ENCODE assay signal across 8 mouse cellular contexts in the genomic region with DNA sequence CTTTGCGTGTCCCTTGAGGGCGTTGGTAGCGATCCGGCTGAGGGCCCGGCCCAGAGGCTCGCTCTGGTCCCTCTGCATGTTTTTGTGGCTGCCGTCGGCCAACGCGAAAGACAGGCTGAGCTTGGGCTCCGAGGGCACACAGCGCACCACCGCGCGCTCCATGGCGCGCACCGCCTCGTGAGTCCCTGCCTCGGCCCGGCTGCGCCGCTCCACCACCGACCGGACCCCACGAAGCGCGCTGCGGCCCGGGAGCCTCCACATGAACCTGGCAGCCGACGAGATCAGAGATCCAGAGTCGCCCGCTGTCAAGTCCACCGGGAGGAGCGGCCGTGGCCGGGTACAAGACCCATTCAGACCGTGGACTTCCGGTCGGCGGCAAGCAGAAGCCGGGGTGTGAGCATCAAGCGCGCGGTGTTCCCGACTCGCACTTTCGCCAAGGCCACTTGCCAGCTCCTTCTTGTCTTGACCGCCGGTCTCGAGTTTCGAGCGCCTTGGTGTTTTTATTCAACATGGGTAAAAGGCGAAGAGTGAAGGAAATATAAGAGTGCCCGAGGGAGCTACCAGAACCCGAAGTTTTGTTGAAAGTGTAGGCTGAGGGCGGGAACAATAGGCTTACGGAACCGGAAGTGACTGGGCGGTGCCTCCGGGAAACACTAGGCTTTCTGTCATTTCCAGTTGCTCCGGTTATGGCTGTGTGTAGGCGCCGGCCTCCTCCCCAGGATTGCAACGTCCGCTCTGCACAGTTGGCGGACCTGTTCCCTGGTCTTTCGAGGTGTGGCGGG. TPM values are rescaled to one million over a fixed set of nuclear protein-coding genes. Genes with fewer than 3 reads are reported as not detected.
DNase-seq lines count a peak whose midpoint lies in the region; ATAC-seq lines count a peak whose summit lies in the region.

A gene (minus strand): TSS at position 592 of the 782 bp plus-strand sequence.

- peak; percentile 88 for DNase-seq in adipocyte (ENCODE audit: low spot score)
- DNase-seq in embryo, embryonic 10 days (ENCODE audit: low spot score): peak; percentile 93
- peak; percentile 78 for DNase-seq in gastrocnemius, postnatal 10 days
- peak; percentile 97 for DNase-seq in induced T-regulatory cell, adult 2 months (ENCODE audit: low read depth)
- peak; percentile 77 to 91 for DNase-seq in left cerebral cortex, adult 9 months (ENCODE audit: low spot score in 2 of 2)
- peak; percentile 80 for DNase-seq in right cerebral cortex, postnatal 14 days
- DNase-seq in urinary bladder, postnatal 36 days (ENCODE audit: low spot score in 2 of 2): peak; percentile 85 to 89

- ATAC-seq in megakaryocyte progenitor cell, adult 5-6 weeks (replicated peaks; ENCODE audit: poor library complexity): peak; percentile 79

RNA-seq across cellular contexts. Expression of the gene that starts here (rescaled TPM):
- 1 to 10 TPM; 3.3 to 3.6 TPM for total RNA-seq in gastrocnemius, postnatal 10 days (2021)
- 15.4 and 15.8 TPM in 2 replicates for total RNA-seq in megakaryocyte progenitor cell, adult 5-6 weeks (2015)
- 12.3 and 13.6 TPM in 2 replicates for total RNA-seq in megakaryocyte progenitor cell, adult 5-6 weeks (2017)

Comparison
In these comparisons a context has a peak if more than half of its experiments do, and no peak if none do; other contexts are left out.
1. Peak in every context shown above with its lines: DNase-seq and ATAC-seq.